Mouse (Mus musculus): ENCODE results near the gene Cmya5. TPM values are rescaled to one million over a fixed set of nuclear protein-coding genes. Genes with fewer than 3 reads are reported as not detected.

Cmya5 gene
- polyA plus RNA-seq, 1 experiment from 2014 or later, result 0.15 TPM

DNA sequence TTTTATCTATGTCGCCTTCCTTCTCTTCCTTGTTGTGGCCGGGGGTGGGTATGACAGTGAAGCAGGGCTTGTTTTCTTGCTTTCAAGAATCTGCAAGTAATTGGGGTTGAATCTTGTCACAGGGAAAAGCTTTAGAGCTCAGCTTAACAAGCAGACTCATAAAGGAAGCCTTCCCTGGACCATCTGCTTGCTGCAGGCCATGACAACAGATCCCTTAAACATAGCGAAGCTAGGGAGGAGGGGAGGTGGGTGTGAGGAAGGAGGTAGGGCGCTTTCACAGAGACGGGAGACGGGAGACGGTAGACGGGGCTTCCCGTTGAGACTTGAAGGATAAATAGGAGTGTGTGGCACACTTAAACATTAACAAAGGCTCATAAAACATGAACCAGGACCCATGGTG lies 144.7 kb downstream of the Cmya5 start:
- Histone ChIP-seq H3K27me3 (ENCODE audit: control insufficient read depth, insufficient read depth, low read depth, low read length) (no peaks in the 10 kb centered on the region), H3K9me3 (replicated peaks; ENCODE audit: control insufficient read depth, low read length) (no peaks in the 10 kb centered on the region), H3K4me2 (ENCODE audit: low read depth, low read length) (no peak overlapping the region), H3K27ac (ENCODE audit: low read length) (no peak overlapping the region), H3K9ac (ENCODE audit: low read depth, low read length) (no peak overlapping the region), H3K4me1 (ENCODE audit: control insufficient read depth, low read depth, low read length) (no peaks in the 10 kb centered on the region), H3K4me3 (ENCODE audit: low read depth, low read length) (no peak overlapping the region), H3K36me3 (ENCODE audit: control insufficient read depth, insufficient read depth) (no peaks in the 10 kb centered on the region)
- WGBS (ENCODE audit: insufficient replicate concordance), result 62% methylated on average over 9 of the region's 9 CpGs
- no peak for ATAC-seq (ENCODE audit: low read depth)

DNA sequence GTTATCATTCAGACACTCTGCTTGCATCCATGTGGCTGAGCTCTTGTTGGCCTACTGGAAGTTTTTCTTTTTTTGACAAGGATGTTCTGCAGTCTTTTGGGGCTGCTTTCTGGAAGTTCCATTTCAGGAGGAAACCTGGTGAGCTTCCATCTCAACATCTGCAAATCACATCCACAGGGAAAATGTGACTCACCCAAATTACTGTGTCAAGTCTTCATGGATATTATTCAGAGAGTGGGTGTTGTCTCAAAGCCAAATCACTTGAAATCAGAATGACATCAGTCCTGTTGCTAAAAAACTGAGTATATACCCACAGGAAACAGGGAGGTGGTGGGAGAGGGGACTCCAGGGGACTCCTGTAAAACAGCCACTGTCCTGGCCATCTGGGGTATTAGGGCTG lies 149.8 kb downstream of the Cmya5 start:
- Histone ChIP-seq H3K27ac (ENCODE audit: low read length) (no peak overlapping the region), H3K4me2 (ENCODE audit: low read depth, low read length) (no peak overlapping the region), H3K4me1 (ENCODE audit: control insufficient read depth, low read depth, low read length) (no peaks in the 10 kb centered on the region), H3K9me3 (replicated peaks; ENCODE audit: control insufficient read depth, low read length) (no peaks in the 10 kb centered on the region), H3K36me3 (ENCODE audit: control insufficient read depth, insufficient read depth) (no peaks in the 10 kb centered on the region), H3K4me3 (ENCODE audit: low read depth, low read length) (no peak overlapping the region), H3K27me3 (ENCODE audit: control insufficient read depth, insufficient read depth, low read depth, low read length) (no peaks in the 10 kb centered on the region), H3K9ac (ENCODE audit: low read depth, low read length) (no peak overlapping the region)
- ATAC-seq (ENCODE audit: low read depth), result no peak

- Histone ChIP-seq H3K4me3 (ENCODE audit: low read depth, low read length) (no peak overlapping the region), H3K4me2 (ENCODE audit: low read depth, low read length) (no peak overlapping the region), H3K27ac (ENCODE audit: low read length) (no peak overlapping the region), H3K36me3 (ENCODE audit: control insufficient read depth, insufficient read depth) (no peaks in the 10 kb centered on the region), H3K27me3 (ENCODE audit: control insufficient read depth, insufficient read depth, low read depth, low read length) (no peaks in the 10 kb centered on the region), H3K9ac (ENCODE audit: low read depth, low read length) (no peak overlapping the region), H3K4me1 (ENCODE audit: control insufficient read depth, low read depth, low read length) (no peaks in the 10 kb centered on the region), H3K9me3 (replicated peaks; ENCODE audit: control insufficient read depth, low read length) (no peaks in the 10 kb centered on the region)
- WGBS (ENCODE audit: insufficient replicate concordance), result 70% methylated on average over 5 of the region's 5 CpGs
- no peak for ATAC-seq (ENCODE audit: low read depth)
These were observed 151.7 kb downstream of the Cmya5 start for GRCm38 (mm10) chr13:92992823-92993222.

Other genes starting within 250 kb of the Cmya5 start
- 30.3 and 30.8 TPM in 2 replicates for gene Tent2, start 47.7 kb upstream of the Cmya5 start, polyA plus RNA-seq (2015; fragmentation: Nextera tagmentation; extraction: Ambion mirVana)
- gene Homer1, start 154.9 kb upstream of the Cmya5 start, polyA plus RNA-seq (2015; fragmentation: Nextera tagmentation; extraction: Ambion mirVana), result 1.7 and 1.8 TPM in 2 replicates